Mouse (Mus musculus) left cerebral cortex, postnatal 36 days (tissue): ENCODE results near the gene Cul4b. TPM values are rescaled to one million over a fixed set of nuclear protein-coding genes. Genes with fewer than 3 reads are reported as not detected.
"Not testable (repeated sequence)": the region's sequence is repeated elsewhere in the genome, so short reads cannot be mapped to it uniquely, and the experiment has no call there.

Source experiments
- DNase-seq, 2 experiments: peaks; one replicate each; pipeline ENCODE4 v3.0.0; 2021 to 2022; ENCODE audit warnings: low spot score in 2 of 2, mixed read lengths in 1 of 2
- intact Hi-C: fragments of 180-260 bp; cut with DNase I; formaldehyde crosslinking; loops from one replicate; pipeline ENCODE4 v1.15.1; 2025
- total RNA-seq, 2 experiments: library from RNA; stranded (reverse); gene quantifications; 2 replicates each; pipeline ENCODE4 v1.2.3; 2021

Cul4b gene
- 10 to 100 TPM; 32.8 to 37.6 TPM for total RNA-seq

- intact Hi-C loops, result no loop called here
- no peak for DNase-seq
Observed at GRCm38 (mm10) chrX:38576078-38576477, at the start of gene Cul4b. Cul4b (minus strand) TSS chrX:38576196.

- DNase-seq, result peak in 1 of 2 experiments; percentile 15
- intact Hi-C loops, result loop anchor here (2.0 kb wide), 2 partner anchors 34 to 36 kb away; partner anchors contain the start of gene C1galt1c1
Observed at GRCm38 (mm10) chrX:38600995-38601369, 25.0 kb upstream of the Cul4b start.

GRCm38 (mm10) chrX:38600177-38600994 is 24.4 kb upstream of the Cul4b start, which contains the start of gene Mcts1:
Mcts1 (plus strand) TSS chrX:38600578.
- intact Hi-C loops, result loop anchor here (2.0 kb wide), 2 partner anchors 34 to 36 kb away; partner anchors contain the start of gene C1galt1c1
- DNase-seq, result peak; percentile 69 to 72

GRCm38 (mm10) chrX:38593180-38593889 is 17.3 kb upstream of the Cul4b start:
- no peak for DNase-seq
- intact Hi-C loops, result no loop called here

- intact Hi-C loops, result no loop called here
- DNase-seq, result no peak
Observed at GRCm38 (mm10) chrX:38591749-38592148, 15.8 kb upstream of the Cul4b start.

GRCm38 (mm10) chrX:38589827-38590226 is 13.8 kb upstream of the Cul4b start:
- intact Hi-C loops, result no loop called here
- DNase-seq, result no peak

- no peak for DNase-seq
- intact Hi-C loops, result no loop called here
Observed at GRCm38 (mm10) chrX:38583261-38583660, 7.3 kb upstream of the Cul4b start.

- no peak for DNase-seq
- intact Hi-C loops, result no loop called here
Observed at GRCm38 (mm10) chrX:38581140-38581539, 5.1 kb upstream of the Cul4b start.

GRCm38 (mm10) chrX:38566521-38567205 is 9.3 kb downstream of the Cul4b start:
- intact Hi-C loops, result no loop called here
- DNase-seq, result no peak

- intact Hi-C loops, result loop anchor here (2.0 kb wide), 1 partner anchor 36 kb away; the partner anchor contains the start of gene Mcts1
- no peak for DNase-seq
Observed at GRCm38 (mm10) chrX:38565176-38565542, 10.8 kb downstream of the Cul4b start.

GRCm38 (mm10) chrX:38564542-38565175 is 11.3 kb downstream of the Cul4b start:
- peak; percentile 83 to 87 for DNase-seq
- intact Hi-C loops, result loop anchor here (2.0 kb wide), 1 partner anchor 36 kb away; the partner anchor contains the start of gene Mcts1

GRCm38 (mm10) chrX:38563941-38564541 is 12.0 kb downstream of the Cul4b start:
- intact Hi-C loops, result loop anchor here (2.0 kb wide), 1 partner anchor 37 kb away; the partner anchor contains the start of gene Mcts1
- peak; percentile 12 to 23 for DNase-seq

- intact Hi-C loops, result no loop called here
- no peak for DNase-seq
Observed at GRCm38 (mm10) chrX:38553255-38553654, 22.7 kb downstream of the Cul4b start.

- DNase-seq, result peak in 1 of 2 experiments; percentile 10
- intact Hi-C loops, result no loop called here
Observed at GRCm38 (mm10) chrX:38514556-38514955, 61.4 kb downstream of the Cul4b start.

- intact Hi-C loops, result no loop called here
- DNase-seq, result no peak
Observed at GRCm38 (mm10) chrX:38504846-38505245, 71.2 kb downstream of the Cul4b start.

GRCm38 (mm10) chrX:38502182-38502581 is 73.8 kb downstream of the Cul4b start:
- intact Hi-C loops, DNase-seq: not testable (repeated sequence)

- intact Hi-C loops, DNase-seq: not testable (repeated sequence)
Observed at GRCm38 (mm10) chrX:38485464-38485863, 90.5 kb downstream of the Cul4b start.
